Mouse (Mus musculus) thymus, adult 2 months (tissue): Measurements from ENCODE around the gene Slc5a2.

Experiments
- CTCF ChIP-seq: fragments of 200-500 bp; IDR thresholded peaks from 2 replicates; pipeline ENCODE4 v1.5.1; 2012; ENCODE audit warnings: mild to moderate bottlenecking, control low read depth, low read length, moderate library complexity, borderline replicate concordance; ENCODE audit not compliant: control insufficient read depth, poor library complexity, insufficient read depth; ENCODE audit errors: extremely low read depth
- POLR2A ChIP-seq: fragments of 200-500 bp; IDR thresholded peaks from 2 replicates; pipeline ENCODE4 v1.6.1; 2012; ENCODE audit warnings: mild to moderate bottlenecking, low read length, control low read depth, moderate library complexity; ENCODE audit not compliant: control insufficient read depth, poor library complexity, insufficient read depth; ENCODE audit errors: extremely low read depth

DNA sequence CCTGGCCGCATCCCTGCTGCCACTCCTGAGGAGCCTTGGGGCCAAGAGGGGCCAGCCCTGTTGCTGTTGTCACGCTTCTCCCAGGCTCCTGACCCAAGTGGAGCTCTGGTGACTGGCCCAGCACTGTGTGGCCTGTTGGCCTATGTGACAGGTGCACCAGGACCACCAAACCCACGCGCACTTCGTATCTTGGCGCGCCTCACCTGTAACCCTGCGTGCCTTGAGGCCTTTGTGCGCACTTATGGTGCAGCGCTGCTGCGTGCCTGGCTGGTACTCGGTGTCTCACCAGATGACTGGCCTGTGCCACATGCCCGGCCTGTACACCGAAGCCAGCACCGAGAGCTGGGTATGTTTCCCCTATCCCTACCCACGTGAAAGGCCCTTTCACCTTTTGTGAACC, 23.1 kb upstream of the Slc5a2 start:
- TF ChIP-seq CTCF, result no peak
- no peak for TF ChIP-seq POLR2A
